Mouse (Mus musculus): Measurements from ENCODE around the gene Celsr1. TPM values are rescaled to one million over a fixed set of nuclear protein-coding genes. Genes with fewer than 3 reads are reported as not detected.

The Celsr1 gene
- total and polyA plus RNA-seq, 2 experiments, result 2.4 to 11.5 TPM

GRCm38 (mm10) chr15:85953458-85953857, 80.1 kb downstream of the Celsr1 start:
- peaks cover 1% of the 10 kb centered on the region; the same call in 1 of the 2 replicates for H3K36me3 ChIP-seq (ENCODE audit: control insufficient read depth, insufficient read depth, low read length)
- H3K27me3 ChIP-seq (ENCODE audit: control insufficient read depth, insufficient read depth, low read length), result no peaks in the 10 kb centered on the region
- no peaks in the 10 kb centered on the region for H3K79me2 ChIP-seq (ENCODE audit: control insufficient read depth, insufficient read depth, low read length)
- H3K9ac ChIP-seq (ENCODE audit: low read depth, low read length), result no peak overlapping the region
- TF ChIP-seq POLR2A (IDR thresholded peaks at IDR 0.05; ENCODE audit: extremely low read depth, insufficient read depth, low read length) (no peak), CTCF (IDR thresholded peaks at IDR 0.05; ENCODE audit: low read depth, low read length) (no peak)
- H3K4me3 ChIP-seq (ENCODE audit: insufficient read depth, low read depth, low read length), result no peak overlapping the region
- no peak for DNase-seq (ENCODE audit: extremely low read depth, low read depth, low spot score)
- H3K27ac ChIP-seq (replicated peaks; ENCODE audit: insufficient read depth, low read depth, low read length), result no peak overlapping the region
- H3K4me1 ChIP-seq (ENCODE audit: control insufficient read depth, insufficient read depth, low read length), result no peaks in the 10 kb centered on the region
- WGBS, result 83% methylated on average over 6 of the region's 6 CpGs

DNA sequence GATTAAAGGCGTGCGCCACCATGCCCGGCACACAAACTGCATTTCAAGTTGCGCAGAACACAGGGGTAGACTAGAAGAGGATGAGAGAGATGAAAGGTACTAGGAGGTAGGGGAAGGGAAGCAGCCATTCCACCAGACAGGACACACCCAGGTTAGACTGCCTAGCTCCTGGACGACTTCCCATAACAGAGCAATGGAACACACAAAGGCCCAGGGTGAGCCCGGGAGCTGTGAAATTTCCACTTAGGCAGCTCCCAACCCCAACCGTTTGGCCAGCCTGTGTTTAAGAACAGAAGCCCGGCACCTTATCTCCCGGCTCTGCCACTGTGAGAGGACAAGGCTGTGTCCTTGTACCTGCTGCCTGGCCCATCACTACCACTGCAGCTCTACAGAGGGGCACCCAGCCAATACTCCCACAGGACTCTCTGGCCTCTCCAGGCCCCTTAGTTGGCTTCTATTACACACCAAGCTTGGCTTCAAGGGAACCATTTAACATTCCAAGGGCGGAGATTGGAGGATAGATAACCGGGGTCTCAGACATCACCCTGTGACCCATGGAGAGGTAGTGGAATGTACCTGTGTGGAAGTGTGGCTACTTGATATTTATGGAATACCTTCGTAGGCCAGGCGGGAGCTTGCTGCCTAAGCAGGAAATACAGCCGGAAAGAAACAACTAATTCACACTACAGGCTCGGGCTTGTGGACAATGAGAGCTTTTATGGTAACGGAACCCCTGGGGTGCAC, 84.0 kb downstream of the Celsr1 start:
- DNase-seq (ENCODE audit: extremely low read depth, low read depth, low spot score), result no peak
- no peaks in the 10 kb centered on the region for H3K27me3 ChIP-seq (ENCODE audit: control insufficient read depth, insufficient read depth, low read length)
- TF ChIP-seq CTCF (IDR thresholded peaks at IDR 0.05; ENCODE audit: low read depth, low read length) (no peak), POLR2A (IDR thresholded peaks at IDR 0.05; ENCODE audit: extremely low read depth, insufficient read depth, low read length) (no peak)
- H3K4me3 ChIP-seq (ENCODE audit: insufficient read depth, low read depth, low read length), result no peak overlapping the region
- 82% methylated on average over 16 of the region's 16 CpGs for WGBS
- no peak overlapping the region for H3K9ac ChIP-seq (ENCODE audit: low read depth, low read length)
- no peaks in the 10 kb centered on the region for H3K36me3 ChIP-seq (ENCODE audit: control insufficient read depth, insufficient read depth, low read length)
- no peaks in the 10 kb centered on the region for H3K4me1 ChIP-seq (ENCODE audit: control insufficient read depth, insufficient read depth, low read length)
- no peaks in the 10 kb centered on the region for H3K79me2 ChIP-seq (ENCODE audit: control insufficient read depth, insufficient read depth, low read length)
- H3K27ac ChIP-seq (replicated peaks; ENCODE audit: insufficient read depth, low read depth, low read length), result no peak overlapping the region

DNA sequence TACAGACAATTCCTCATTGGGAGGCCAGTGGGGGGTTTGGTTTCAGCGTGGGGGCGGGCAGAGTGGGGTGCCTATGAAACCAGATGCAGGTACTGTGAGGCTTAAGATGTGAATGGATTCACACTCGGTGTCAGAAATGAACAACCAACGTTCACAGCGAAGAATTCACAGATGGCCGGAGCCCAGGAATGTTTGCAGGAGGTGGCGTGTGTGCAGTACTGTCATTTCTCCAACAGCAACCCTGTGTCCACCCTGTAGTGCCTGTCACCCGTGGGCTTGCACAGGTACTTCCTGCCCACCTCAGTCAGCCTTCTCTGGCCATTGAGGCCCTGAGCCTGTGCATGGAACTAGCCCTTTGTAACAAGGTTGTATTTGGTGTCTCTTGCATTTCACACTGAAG, 85.6 kb downstream of the Celsr1 start:
- Histone ChIP-seq H3K36me3 (ENCODE audit: control insufficient read depth, insufficient read depth, low read length) (no peaks in the 10 kb centered on the region), H3K27me3 (ENCODE audit: control insufficient read depth, insufficient read depth, low read length) (no peaks in the 10 kb centered on the region), H3K79me2 (ENCODE audit: control insufficient read depth, insufficient read depth, low read length) (no peaks in the 10 kb centered on the region), H3K27ac (replicated peaks; ENCODE audit: insufficient read depth, low read depth, low read length) (no peak overlapping the region), H3K4me1 (ENCODE audit: control insufficient read depth, insufficient read depth, low read length) (no peaks in the 10 kb centered on the region), H3K9ac (ENCODE audit: low read depth, low read length) (no peak overlapping the region), H3K4me3 (ENCODE audit: insufficient read depth, low read depth, low read length) (no peak overlapping the region)
- TF ChIP-seq CTCF (IDR thresholded peaks at IDR 0.05; ENCODE audit: low read depth, low read length), result no peak
- no peak for TF ChIP-seq POLR2A (IDR thresholded peaks at IDR 0.05; ENCODE audit: extremely low read depth, insufficient read depth, low read length)
- 87% methylated on average over 8 of the region's 8 CpGs for WGBS
- no peak for DNase-seq (ENCODE audit: extremely low read depth, low read depth, low spot score)

GRCm38 (mm10) chr15:85947541-85947940, 86.0 kb downstream of the Celsr1 start:
- Histone ChIP-seq H3K4me1 (ENCODE audit: control insufficient read depth, insufficient read depth, low read length) (no peaks in the 10 kb centered on the region), H3K27me3 (ENCODE audit: control insufficient read depth, insufficient read depth, low read length) (no peaks in the 10 kb centered on the region), H3K4me3 (ENCODE audit: insufficient read depth, low read depth, low read length) (no peak overlapping the region), H3K36me3 (ENCODE audit: control insufficient read depth, insufficient read depth, low read length) (no peaks in the 10 kb centered on the region), H3K79me2 (ENCODE audit: control insufficient read depth, insufficient read depth, low read length) (no peaks in the 10 kb centered on the region), H3K27ac (replicated peaks; ENCODE audit: insufficient read depth, low read depth, low read length) (no peak overlapping the region), H3K9ac (ENCODE audit: low read depth, low read length) (no peak overlapping the region)
- no peak for DNase-seq (ENCODE audit: extremely low read depth, low read depth, low spot score)
- TF ChIP-seq CTCF (IDR thresholded peaks at IDR 0.05; ENCODE audit: low read depth, low read length) (no peak), POLR2A (IDR thresholded peaks at IDR 0.05; ENCODE audit: extremely low read depth, insufficient read depth, low read length) (no peak)
- 92% methylated on average over 9 of the region's 9 CpGs for WGBS

DNA sequence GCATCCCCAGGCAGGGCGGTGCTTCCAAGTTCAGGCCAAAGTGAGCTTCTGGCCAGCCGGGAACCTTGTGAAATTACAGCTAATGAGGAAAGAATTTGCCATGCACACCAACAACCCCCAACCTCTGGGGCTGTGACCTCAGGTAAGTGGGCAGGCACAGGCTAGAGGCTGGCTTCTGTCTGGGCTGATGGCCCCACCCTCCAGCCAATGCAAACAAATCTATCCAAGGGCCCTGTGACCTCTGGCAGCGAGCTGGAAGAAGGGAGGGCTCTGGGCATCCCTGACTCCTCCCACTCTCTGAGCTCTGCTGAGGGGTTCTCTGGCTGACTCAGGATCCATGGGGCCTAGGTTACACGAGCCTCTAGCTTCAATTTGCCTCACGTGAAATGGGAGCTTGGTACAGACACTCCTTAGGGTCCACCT, 97.9 kb downstream of the Celsr1 start:
- DNase-seq (ENCODE audit: extremely low read depth, low read depth, low spot score), result peak; percentile 96
- H3K9ac ChIP-seq (ENCODE audit: low read depth, low read length), result no peak overlapping the region
- peaks cover 2% of the 10 kb centered on the region; the same call in 1 of the 2 replicates for H3K36me3 ChIP-seq (ENCODE audit: control insufficient read depth, insufficient read depth, low read length)

GRCm38 (mm10) chr15:85928161-85928560, 105.4 kb downstream of the Celsr1 start:
- no peak overlapping the region for H3K9ac ChIP-seq (ENCODE audit: low read depth, low read length)
- peaks cover 6% of the 10 kb centered on the region; the same call in 1 of the 2 replicates for H3K36me3 ChIP-seq (ENCODE audit: control insufficient read depth, insufficient read depth, low read length)
- TF ChIP-seq CTCF (IDR thresholded peaks at IDR 0.05; ENCODE audit: low read depth, low read length) (no peak), POLR2A (IDR thresholded peaks at IDR 0.05; ENCODE audit: extremely low read depth, insufficient read depth, low read length) (no peak)
- DNase-seq (ENCODE audit: extremely low read depth, low read depth, low spot score), result peak; percentile 65
- no peak overlapping the region for H3K27ac ChIP-seq (replicated peaks; ENCODE audit: insufficient read depth, low read depth, low read length)
- no peaks in the 10 kb centered on the region for H3K27me3 ChIP-seq (ENCODE audit: control insufficient read depth, insufficient read depth, low read length)
- H3K4me1 ChIP-seq (ENCODE audit: control insufficient read depth, insufficient read depth, low read length), result no peaks in the 10 kb centered on the region
- H3K79me2 ChIP-seq (ENCODE audit: control insufficient read depth, insufficient read depth, low read length), result no peaks in the 10 kb centered on the region
- 29% methylated on average over 12 of the region's 12 CpGs for WGBS
- H3K4me3 ChIP-seq (ENCODE audit: insufficient read depth, low read depth, low read length), result no peak overlapping the region

More for the DNA sequence above, 97.9 kb downstream of the Celsr1 start:
- Histone ChIP-seq H3K4me3 (ENCODE audit: insufficient read depth, low read depth, low read length) (no peak overlapping the region), H3K27me3 (ENCODE audit: control insufficient read depth, insufficient read depth, low read length) (no peaks in the 10 kb centered on the region), H3K4me1 (ENCODE audit: control insufficient read depth, insufficient read depth, low read length) (peaks cover 6% of the 10 kb centered on the region; the same call in 1 of the 2 replicates), H3K27ac (replicated peaks; ENCODE audit: insufficient read depth, low read depth, low read length) (no peak overlapping the region), H3K79me2 (ENCODE audit: control insufficient read depth, insufficient read depth, low read length) (no peaks in the 10 kb centered on the region)
- 9% methylated on average over 5 of the region's 5 CpGs for WGBS
- TF ChIP-seq CTCF (IDR thresholded peaks at IDR 0.05; ENCODE audit: low read depth, low read length) (no peak), POLR2A (IDR thresholded peaks at IDR 0.05; ENCODE audit: extremely low read depth, insufficient read depth, low read length) (no peak)
